Mouse (Mus musculus): ENCODE measurements at regions not wholly inside any gene's neighbourhood (a gene's known extent, or its start where the extent isn't known, plus 50 kb on each side); places are given as distances from the start of the nearest gene placed in this dataset.
A peak's percentile ranks its signal among the peaks of the same experiment; 100 is the strongest.

DNA sequence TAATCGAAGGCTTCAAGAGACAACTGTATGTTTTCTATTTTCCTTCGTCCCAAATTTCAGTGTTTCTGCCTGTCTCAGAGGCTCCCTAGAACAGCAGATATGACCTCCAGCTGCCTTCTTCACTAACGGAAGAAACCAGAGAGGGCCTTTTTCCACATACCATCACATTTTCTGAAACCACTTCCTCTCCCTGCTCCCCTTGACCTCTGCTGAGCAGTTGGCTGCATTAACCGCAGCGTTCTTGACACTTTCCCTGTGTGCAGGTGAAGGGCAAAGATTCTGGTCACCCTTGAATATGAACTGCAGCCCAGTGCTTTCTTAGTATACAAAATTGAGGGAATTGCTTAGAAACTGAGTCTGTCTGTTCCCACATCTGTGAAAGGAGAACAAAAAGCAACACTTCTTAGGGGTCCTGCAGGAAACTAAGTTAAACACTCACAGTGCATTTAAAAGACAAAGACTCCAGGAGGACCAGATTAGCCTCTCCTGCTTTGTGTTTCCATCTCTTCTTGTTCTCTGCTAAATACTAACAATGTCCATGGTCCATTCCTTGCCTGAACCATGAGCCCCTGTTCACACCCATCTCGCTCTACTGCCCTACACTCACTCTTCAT, 98.4 kb downstream of the Akap11 start:
- DNase-seq: peak; percentile 42 to 53

DNA sequence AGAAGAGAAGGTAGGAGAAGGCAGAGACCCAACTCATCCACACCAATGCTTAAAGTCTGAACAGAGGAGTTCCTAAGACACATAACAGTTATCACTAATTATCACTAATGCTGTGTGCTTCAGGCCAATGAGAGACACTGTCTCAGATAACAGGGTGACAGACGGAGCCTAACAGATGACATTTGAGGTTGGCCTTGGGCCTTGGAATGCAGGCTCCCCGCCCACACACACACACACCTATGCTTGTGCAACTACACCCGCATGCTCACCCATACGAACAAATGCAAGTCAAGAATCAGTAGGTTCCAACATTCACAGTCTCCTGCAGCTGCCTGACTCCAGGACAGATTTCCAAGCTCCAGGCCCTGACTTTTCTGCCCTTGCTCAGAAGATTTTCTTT, 100.0 kb downstream of the Akap11 start:
- peak in 1 of 2 experiments; percentile 24 for DNase-seq

DNA sequence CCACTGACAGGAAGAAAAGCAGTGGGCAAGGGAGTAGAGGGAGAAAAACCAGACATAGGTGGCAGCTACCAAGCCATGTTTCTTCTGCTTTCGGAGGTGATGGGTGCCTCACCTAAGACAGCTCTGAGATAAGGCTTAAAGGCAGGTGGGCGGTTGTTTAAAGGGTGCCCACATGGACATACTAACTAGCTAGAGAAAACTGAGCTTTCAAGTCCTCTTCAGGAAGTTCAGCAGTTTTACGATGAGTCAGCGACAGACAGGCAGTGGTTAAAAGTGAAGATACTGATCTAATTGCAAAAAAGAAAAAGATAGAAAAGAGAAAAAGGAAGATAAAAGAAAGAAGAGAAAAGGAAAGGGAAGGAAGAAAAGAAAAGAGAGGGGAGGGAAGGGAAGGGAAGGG, 100.6 kb downstream of the Akap11 start:
- no peak for DNase-seq

DNA sequence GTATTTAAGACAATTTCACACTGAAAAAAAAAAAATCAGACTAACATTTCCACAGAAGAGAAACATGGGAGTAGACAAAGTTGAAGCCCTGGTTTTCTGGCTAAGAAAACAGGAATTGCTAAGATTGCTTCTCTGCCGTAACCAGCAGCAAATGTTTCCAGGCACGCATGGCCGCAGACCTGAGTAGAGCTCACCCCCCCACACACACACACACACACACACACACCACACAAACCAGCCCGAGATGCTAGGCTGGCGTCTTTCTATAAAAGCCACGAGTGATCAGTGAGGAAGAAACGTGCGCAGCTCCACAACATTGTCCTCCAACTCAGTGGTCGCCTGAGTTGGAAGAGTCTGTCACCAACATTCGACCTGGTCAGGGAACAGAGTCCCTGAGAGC, 101.0 kb downstream of the Akap11 start:
- DNase-seq: peak in 1 of 2 experiments; percentile 29

DNA sequence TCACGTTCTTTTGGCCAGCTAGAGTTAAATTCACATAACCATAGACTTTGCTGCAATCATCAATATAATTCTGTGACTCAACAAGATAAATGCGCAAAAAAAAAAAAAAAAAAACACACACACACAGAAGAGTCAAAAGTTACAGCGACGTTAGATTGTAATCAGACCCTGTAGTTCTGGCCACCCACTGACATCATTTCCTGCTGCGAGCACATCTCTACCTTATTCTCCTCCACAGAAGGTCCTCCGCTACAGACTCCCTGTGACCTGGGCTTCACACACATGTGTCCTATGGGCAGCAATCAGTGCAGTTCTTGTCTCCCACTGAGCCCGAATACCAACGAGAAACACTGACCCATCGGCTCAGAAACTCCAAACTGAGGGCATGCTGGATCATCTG, 101.9 kb downstream of the Akap11 start:
- DNase-seq: peak in 1 of 2 experiments; percentile 12

DNA sequence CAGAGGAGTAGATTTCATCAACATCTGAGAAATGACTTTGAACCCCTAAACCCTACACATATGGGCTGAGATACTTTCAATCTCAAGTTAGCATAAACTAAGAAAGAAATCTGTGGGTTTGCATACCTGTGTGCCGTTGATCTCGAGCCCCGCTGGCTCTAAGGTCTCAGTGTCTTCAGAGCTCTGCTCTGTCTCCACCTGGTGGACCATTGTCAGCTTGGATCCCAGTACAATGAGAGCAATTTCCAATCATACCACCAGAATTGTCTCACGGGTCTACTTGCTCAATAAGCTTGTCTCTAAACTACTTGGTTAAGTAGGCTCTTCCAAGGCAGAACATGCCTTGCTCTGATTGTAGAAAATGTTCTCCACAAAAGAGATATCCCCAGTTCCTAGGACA, 102.5 kb downstream of the Akap11 start:
- peak; percentile 35 to 49 for DNase-seq

DNA sequence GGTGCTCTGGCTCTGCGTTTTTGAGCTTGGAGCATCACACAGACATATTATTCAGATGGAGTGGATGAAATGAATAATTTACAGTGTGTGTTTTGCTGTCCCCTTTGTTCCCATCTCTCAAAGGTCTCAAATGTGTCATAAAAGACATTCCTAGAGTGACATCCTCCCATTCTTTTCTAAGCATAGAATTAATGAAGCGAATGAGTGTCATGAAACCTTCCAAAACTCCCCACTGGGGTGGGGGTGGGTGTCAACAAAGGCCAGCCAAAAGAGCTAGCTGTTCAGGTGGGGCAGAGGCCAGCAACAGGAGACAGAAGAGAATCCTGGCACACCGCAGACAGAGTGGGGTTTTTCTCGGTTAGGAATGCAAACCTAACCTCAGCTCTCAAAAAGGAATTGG, 104.1 kb downstream of the Akap11 start:
- peak in 1 of 2 experiments; percentile 14 for DNase-seq

DNA sequence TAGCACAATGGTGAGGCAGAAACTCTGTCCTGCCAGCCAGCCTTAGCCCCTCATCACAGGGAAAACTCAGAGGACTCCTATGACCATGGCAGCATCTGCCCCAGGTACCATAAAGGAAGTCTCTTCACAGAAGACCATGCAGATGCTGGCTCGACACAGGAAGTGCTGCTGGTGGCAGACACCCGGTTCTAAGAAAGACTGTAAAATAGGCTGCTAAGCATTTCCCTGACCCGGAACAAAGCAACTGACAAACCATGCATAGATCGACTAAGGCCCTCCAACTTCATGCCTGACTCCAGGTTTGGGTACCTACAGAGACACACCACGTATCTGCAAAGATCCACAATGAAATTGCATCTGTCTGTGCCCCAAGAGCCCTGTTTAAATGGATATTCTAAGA, 104.7 kb downstream of the Akap11 start:
- DNase-seq: peak; percentile 55 to 69

DNA sequence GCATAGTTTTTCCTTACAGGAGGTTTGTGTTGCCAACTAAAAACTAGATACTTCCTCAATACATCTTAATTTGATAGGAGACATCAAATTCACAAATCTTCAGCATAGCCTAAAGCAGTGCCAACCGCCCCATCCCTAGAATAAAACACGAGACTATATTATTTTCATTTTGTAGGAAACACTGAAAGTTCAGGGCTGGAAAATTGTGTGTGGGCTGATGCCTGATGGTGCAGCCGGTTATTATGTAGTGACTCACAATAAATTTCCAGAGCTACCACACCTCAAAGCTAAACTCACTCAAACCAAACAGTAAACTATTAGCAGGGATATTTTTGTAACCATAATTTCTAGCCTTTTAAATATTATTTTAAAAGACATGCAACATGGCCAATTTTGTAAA, 105.2 kb downstream of the Akap11 start:
- no peak for DNase-seq

DNA sequence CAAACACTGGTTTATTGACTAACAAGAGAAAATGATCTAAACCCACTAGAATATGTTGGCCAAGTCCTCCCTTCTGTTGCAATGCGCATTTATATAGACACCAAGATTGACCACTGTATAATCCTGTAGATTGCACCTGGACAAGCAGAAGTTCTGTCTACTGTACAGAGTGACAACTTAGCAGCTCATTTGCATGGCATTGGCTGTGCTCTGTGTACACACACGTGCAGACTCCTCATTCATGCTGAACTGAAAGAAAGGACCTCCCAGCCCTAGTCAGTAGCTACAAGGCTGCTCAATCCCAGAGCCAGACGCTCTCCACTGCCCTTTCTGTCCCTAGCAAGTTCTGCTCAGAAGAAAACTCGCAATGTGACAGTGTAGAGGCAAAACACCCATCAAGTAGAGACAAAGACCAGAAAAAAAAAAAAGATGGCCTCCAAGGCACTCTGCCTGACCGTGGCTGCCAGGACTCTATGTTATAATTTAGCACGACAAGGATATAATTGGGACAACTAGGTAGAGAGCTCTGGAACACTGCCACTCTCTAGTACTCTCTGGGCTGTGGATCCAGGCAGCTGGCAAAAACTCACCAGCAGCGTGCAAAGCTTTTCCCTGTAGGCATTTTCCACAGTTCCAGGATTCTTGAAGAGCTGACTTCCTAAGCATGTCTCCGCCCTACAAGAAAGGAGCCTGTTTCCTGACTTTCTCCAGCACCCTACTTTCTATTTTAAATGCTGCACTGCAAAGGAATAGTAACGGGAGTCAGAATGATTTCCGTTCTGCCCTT, 108.2 kb downstream of the Akap11 start:
- DNase-seq: no peak

DNA sequence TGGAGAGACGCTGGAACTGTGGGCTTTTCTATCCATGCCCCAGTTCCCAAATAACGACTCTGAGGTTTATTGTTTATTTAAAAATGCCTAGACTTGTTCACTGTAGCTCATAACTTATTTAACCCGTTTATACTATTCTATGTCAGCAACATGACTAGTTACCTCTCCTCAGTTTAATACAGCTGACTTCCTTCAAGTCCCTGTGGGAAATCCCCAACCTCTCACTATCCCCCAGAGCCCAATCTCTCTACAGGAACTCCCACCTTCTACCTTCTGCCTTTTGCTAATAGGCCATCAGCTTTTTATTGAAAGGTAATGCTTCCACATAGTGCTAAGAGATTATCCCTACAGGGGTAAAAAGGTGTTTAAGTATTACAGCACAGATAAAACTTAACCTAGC, 109.5 kb downstream of the Akap11 start:
- DNase-seq: no peak

DNA sequence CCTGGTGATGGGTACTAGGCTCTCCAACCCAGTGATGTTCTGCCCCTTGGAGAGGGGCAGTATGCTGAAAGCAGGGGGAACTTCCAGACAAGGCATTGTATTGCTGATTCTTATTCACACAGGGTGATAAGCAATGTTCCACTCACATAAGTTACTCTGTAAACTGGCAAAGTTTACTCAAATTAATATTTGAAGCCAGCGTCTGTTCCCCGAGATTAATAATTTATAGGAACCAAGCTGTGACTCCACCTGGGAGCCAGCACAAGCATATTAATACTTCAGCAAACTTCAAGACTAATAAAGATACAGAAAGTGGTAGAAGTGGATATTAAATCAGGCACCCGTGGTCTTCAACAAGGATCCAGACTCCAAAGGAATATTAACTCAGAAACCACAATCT, 114.0 kb downstream of the Akap11 start:
- DNase-seq: no peak

DNA sequence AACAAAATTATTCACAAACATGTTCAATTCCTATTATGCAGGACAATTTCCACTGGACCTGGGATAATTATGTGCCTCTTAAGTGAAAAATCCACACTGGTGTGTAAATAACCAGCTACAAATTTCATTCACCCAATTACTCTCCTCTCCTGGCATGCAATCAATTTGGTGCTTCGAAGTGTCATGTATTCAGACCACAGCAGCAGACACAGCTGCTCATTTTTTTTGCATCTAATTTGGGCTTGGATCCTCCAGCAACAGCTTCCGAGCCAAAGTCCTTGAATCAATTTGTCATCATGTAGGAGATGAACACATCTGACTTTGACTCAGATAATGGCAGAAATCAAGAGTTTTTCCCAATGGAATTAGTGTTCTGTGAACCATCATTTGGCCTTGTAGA, 113.1 kb upstream of the Tnfsf11 start:
- DNase-seq: no peak

DNA sequence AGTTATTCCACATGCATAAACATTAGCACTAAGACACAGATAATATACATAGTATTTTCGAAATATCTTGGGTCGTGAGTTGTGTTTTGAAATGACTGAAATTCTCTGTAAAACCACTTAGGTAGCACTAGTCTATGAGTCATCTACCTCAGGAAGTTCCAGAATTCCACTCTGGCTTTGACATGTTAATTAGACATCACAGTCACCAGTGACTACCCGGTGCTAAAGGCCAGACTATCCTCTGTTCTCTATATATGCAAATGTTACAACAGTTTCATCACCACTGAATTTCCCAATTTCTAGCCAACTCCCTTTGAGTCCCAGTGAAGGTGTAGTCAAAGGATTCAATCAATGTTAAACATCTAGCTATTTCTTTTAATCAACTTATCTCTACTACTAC, 112.3 kb upstream of the Tnfsf11 start:
- DNase-seq: no peak

DNA sequence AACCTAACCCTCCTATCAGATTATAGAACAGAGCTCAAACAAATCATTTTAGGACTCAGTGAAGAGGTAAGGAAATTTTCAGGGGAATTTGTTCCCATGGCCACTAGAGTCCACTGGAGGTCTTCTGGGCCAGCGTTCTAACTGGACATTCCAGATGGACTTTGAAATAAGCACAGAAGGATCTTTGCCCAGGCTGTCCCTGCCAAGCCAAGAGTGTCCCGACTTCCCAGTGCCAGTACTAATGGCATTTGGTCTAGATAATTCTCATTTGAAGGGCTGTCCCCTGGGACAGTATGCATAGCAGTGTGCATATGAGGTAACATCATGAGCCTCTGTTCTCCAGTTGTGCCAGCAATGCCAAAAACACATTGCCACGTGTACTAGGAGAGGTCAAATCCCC, 97.7 kb upstream of the Tnfsf11 start:
- no peak for DNase-seq

DNA sequence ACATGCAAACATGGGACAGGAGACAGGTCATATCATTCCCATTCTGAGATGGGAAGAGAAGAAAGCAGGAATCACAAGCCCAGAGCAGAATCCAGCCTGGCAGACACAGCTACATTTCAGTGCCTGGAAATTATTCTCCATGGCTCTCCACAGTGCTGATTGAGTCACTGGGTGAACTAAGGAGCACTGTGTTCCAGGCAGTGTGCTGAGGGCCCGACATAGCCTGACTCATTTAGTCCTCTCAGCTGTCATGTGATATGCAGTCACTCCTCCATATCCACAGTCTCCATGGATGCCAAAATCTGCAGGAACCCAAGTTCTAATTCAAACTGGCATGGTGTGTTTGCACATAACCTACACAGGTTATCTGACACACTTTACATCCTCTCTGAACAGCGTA, 90.1 kb upstream of the Tnfsf11 start:
- DNase-seq: no peak

DNA sequence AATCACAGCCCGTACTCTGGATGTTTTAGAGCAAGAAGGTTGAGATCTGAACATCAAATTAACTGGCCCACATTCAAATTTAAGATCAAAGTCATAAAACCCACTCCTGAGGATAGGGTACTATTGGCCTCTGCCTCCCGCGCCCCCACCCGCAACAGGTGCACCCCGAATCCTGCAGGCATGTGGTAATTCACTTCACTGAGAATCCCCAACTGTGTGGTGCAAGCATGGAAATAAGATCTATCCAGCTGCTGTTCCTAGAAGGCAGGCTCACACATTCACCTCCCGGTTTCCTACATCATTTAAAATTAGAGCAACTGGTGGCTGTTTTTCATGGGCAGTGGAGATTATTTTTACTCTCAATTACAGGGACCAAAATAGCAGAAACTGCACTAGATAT, 87.8 kb upstream of the Tnfsf11 start:
- no peak for DNase-seq

DNA sequence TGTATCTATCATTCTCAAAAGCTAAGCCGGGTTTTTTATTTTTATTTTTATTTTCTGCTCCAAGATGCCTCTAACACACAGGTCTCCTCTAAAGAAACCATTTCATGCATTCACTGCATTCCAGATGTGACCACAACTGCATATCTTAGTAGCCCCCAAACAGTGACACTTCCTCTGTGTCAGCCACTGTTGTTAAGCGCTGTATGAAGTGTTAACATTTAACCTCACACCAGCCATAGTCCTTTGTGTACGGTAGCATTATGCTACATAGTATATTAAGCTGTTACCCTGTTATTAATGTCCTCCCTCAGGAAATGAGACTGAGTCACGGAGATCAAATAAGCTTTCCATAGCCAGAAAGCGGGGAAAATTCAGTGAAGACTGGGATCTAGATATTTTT, 79.2 kb upstream of the Tnfsf11 start:
- no peak for DNase-seq

DNA sequence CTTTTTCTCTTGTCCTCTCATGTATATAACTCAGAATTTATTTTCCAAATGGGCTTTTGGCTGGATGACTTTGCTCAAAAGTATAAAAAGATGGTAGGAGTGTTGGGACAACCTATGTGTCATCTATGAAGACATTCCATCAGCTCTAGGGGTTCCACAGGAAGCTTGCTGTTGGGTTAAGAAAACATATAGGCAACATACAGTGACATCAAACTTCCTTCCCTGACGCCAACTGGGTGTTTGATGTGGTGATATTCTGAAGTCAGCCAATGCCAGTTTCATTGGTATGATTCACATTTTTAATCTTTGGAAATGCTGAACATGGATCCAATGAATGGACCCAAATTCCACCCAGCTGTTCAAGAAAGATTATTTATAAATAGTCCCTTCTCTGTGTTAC, 76.5 kb upstream of the Tnfsf11 start:
- DNase-seq: no peak

DNA sequence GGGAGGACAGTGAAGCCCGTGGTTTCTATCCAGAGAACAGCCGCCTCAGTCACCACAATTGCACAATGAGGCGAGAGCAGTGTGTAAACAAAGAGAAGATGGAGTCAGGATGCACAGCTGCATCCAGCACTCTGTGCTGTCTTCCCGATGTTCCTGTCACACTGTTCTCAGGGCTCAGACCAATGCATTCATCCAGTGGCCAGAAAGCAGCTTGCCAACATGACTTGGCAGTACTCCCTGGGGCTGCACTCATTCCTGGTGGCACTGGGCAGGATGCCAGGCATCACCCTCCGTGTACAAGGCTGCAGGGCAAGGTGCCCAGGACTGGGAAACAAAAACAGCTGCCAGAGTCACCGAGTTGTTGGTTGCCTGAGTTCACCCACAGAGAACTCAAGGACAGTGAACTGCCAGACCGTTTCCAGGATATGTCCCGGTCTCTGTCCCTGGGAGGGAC, 75.4 kb upstream of the Tnfsf11 start:
- DNase-seq: no peak

DNA sequence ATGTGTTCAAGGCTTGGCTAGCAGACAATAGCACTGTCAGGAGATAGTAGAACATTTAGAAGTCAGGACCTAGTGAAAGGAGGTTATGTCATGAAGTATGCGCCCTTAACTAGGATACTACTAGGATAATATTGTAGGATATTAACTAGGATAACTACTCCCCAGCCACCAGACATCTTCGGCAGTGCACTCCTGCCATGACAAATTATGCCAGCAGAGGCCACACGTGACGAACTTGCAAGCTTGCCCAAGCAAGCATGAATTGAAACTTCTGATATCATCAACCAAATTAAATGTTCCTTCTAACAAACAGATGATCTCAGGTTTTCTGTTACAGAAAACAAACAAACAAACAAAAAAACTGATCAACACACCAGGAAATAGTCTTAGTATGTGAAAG, 72.2 kb upstream of the Tnfsf11 start:
- DNase-seq: no peak

DNA sequence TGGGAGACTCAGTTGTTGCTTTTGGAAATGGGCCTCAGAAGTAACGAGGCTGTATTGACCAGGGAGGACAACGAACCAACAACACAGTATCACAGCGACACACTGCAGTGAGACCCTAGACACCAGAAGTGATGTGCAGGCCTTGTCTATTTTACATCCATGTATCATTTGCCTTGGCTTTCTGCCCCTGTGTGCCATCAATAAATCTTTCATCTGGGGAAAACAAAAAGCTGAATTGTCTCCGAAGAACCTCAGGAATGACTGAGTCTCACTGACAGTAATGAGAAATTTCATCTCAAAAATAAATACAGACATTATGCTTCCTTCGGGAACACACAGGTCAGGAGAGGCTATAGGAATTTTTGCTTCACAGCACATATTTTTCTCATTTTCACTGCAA, 68.7 kb upstream of the Tnfsf11 start:
- no peak for DNase-seq

DNA sequence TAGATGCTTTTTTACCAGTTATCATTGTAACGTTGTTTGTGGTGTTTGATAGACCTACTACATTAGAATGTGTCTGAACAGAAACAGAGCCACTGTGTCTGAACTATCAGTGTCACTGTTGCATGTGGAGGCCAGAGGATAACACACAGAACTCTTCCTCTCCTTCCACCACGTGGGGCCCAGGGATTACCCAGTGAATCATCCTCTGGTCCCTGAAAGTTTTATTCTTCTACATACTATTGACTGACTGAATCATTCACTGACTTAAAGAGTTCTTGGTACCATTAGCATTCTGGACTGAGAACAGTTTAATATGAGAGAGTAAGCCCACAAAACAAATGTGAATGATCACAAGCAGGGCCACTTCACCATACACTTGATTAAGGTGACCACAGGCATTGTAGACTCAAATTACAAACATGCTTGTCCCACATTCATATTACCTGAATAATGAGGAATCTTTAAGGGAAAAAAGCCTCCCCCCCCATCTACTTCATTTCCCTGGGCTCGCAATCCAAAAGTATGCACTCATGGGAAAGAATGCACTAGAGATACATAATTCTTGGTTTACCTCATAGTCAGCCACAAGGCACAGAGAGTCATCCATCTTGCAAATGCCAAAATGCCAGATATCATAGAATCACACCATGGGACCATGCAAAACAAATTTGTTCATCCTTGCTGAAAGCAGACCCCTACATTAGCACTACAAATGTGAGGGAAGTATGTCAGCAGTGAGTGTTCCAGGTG, 68.1 kb upstream of the Tnfsf11 start:
- no peak for DNase-seq

DNA sequence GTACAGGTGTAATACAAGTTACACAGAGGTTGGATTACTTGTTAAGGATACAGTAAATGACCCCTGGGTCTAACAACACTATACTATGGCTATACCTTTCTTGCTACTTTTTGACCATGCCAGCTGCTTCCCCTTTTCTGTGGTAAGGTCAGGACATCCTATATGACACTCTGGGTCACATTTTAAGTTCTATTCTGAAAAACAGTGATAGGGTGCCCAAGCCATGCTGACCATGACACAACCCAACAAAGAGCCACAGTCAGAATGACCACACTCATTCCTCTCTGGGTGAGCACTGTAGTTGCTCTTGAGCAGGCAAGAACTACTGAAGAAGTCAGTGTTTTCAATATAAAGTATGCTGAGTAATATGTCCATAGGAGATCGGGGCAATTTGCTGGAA, 64.3 kb upstream of the Tnfsf11 start:
- no peak for DNase-seq

Measured in thymus, postnatal 36 days (tissue).